Mouse (Mus musculus): ENCODE measurements at regions not wholly inside any gene's neighbourhood (a gene's known extent, or its start where the extent isn't known, plus 50 kb on each side); places are given as distances from the start of the nearest gene placed in this dataset.

DNA sequence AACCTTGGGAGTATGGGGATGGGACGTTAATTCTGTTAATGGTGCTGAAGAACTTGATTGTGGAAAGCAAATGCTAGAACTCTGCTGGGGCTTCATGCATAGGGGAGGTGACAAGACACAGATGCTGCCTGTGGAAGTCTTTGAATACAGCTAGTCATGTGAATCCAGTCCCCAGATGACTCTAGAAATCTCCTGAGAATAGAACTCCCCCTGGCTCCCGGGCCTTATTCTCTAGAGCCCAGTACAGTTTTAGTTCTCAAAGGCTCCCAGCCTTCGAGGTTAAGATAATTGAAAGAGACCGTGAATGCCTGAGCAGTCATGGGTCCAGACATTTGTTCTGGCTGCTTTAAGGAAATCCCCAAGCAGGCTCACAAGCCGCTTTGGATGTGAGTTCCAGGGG, 499.9 kb upstream of the Vstm2b start:
- no peak for DNase-seq (ENCODE audit: low spot score in 2 of 2)

DNA sequence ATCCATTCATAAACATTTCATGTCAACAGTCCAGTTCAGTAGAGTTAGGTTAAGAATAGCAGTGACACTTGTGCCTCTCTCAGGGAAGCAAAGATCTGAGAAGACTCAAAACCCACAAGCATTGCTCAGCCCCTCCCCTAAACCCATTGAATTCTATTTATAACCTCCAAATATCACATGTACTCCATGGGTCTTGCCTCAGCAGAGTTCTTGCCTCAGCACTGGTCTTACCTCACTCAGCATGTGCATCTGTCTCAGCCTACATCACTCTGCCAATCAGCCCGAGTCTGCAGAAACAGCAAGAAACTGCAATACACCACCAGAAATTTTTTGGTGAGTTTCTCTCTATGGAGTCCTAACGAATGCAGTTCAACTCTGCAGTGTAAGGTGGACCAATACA, 478.8 kb upstream of the Vstm2b start:
- DNase-seq (ENCODE audit: low spot score in 2 of 2): no peak

DNA sequence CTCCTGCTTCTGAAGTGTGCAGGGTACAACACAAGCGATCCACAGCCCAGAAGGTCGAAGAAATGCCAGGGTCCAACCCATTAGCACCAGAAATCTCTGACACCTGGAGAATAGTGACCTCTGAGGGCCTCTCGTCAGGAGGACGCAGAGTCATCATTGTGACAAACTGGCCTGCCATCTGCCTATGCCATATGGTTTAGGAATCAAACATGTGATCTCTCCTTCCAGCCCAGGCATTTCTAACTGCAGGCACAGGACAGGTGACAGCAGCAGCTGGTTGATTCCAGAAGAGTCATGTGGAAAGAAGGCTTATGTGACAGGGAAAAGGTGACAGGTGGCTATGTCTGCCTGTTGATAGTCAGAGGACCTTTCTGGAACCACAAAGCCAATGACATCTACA, 476.0 kb upstream of the Vstm2b start:
- no peak for DNase-seq (ENCODE audit: low spot score in 2 of 2)

- DNase-seq (ENCODE audit: low spot score in 2 of 2): no peak
Measured at GRCm38 (mm10) chr7:40429416-40429815, 468.7 kb upstream of the Vstm2b start.

DNA sequence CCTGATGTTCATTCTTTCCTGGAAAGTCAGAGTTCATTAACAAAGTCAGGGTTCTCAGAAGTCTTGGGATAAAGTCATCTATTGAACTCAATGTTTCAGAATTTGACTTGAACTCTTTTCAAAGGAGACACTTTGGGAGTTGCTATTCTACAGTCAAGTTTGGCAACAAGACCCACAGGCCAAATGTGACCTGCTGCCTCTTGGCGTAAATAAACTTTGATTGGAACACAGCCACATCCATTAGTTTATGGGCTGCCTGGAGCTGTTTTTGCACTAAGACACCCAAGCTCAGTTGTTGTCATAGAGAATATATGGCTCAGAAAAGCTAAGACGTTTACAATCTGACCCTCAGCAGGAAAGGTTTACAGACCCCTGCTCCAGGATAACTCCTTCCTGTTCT, 464.2 kb upstream of the Vstm2b start:
- peak in 1 of 2 experiments; percentile 17 for DNase-seq (ENCODE audit: low spot score in 2 of 2)

DNA sequence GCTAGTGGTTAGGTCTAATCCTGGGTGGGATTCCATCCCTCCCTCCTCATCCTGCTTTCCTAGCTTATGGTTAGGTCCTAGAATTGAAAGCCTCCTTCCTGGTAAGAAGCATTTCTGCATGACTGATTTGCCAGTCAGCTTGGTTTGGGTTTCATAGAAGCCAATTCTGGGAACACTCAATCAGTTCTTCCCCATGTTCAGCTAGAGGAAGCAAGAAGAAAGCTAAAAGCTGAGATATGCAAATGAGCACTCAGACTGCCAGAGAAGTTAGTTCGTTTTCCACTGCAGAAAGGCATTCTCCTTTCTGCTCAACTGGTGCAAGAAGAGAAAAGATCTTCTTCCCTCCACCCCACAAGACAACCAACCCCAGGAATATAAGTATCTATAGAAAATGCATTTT, 457.0 kb upstream of the Vstm2b start:
- no peak for DNase-seq (ENCODE audit: low spot score in 2 of 2)

- DNase-seq (ENCODE audit: low spot score in 2 of 2): no peak
Measured at GRCm38 (mm10) chr7:40441786-40442185, 456.3 kb upstream of the Vstm2b start.

DNA sequence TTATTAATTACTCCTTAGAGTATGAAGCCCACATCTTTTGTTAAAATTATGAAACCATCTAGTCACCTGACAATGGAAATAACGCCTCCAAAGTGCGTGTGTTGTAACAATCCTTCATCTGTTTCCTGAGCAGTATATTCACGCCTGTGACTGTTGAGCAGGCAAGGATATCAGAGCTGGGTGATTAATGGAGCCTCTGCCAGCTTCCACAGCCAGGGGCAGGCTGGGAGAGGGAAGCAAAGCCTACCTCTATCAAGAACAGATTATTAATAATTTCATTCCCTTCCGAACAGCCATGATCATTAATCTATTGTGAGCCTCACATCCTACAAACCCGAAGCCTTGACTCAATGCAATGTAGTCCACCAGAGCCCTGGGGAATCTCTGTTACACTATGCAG, 431.7 kb upstream of the Vstm2b start:
- no peak for DNase-seq (ENCODE audit: low spot score in 2 of 2)

GRCm38 (mm10) chr7:40487256-40487655, 410.9 kb upstream of the Vstm2b start:
- DNase-seq (ENCODE audit: low spot score in 2 of 2): no peak

GRCm38 (mm10) chr7:40522703-40523267, 375.3 kb upstream of the Vstm2b start:
- no peak for DNase-seq (ENCODE audit: low spot score in 2 of 2)

DNA sequence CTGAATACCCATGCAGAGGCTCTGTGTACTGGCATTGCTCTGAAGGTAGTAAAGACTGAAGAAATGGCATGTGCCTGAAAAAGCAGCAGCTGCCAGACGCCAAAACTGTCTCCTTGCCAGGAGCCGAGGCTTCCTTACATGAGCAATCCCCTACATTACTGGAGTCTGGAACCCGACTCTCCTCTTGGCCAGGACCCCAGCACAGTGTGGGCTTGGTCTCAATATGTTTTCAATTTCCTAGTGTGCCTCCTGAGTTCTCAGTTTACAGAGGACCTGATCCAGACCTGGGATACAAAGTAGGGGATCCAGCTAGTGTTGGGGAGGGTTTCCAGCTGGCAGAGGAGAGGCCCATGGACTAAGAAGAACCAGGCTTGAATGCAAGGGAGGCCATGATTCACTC, 361.5 kb upstream of the Vstm2b start:
- peak in 1 of 2 experiments; percentile 18 for DNase-seq (ENCODE audit: low spot score in 2 of 2)

DNA sequence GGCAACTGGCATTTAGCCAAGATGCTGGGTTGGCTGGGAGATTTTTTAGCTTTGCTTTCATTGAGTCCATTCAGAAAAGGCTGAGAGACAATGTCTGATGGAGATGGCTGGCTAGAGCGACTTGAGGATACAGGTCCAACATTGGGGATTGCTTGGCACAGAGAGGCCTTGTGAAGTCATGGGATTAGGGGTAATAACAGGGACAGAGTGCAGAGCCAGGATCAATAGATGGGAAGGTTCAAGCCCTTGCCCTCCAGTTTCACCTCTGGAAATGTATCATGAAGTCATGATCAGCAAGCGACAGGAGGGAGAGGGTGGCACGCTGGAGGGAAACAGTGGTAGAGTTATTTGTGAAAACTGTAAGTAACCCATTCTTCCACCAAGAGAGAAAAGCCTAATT, 360.5 kb upstream of the Vstm2b start:
- DNase-seq (ENCODE audit: low spot score in 2 of 2): no peak

GRCm38 (mm10) chr7:40539789-40540188, 358.3 kb upstream of the Vstm2b start:
- no peak for DNase-seq (ENCODE audit: low spot score in 2 of 2)

DNA sequence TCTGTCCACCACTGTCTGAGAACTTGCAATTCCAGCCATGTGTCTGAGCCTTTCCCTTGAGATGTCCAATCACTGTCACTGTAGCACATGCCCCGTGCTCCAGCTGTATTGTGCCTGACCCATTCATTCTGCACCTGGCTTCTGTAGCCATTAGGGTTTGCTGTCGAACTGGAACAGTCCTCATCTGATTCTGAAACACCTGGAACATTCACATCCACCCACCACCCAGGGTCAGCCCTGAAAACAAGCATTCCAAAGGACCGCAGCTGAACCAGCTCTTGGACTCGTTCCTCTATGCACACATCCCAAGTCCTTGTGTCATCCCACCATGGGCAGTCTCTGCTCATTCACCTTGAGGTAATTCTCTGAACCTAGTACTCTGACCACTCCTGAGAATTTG, 356.8 kb upstream of the Vstm2b start:
- DNase-seq (ENCODE audit: low spot score in 2 of 2): no peak

- no peak for DNase-seq (ENCODE audit: low spot score in 2 of 2)
Measured at GRCm38 (mm10) chr7:40563447-40564118, 334.5 kb upstream of the Vstm2b start.

DNA sequence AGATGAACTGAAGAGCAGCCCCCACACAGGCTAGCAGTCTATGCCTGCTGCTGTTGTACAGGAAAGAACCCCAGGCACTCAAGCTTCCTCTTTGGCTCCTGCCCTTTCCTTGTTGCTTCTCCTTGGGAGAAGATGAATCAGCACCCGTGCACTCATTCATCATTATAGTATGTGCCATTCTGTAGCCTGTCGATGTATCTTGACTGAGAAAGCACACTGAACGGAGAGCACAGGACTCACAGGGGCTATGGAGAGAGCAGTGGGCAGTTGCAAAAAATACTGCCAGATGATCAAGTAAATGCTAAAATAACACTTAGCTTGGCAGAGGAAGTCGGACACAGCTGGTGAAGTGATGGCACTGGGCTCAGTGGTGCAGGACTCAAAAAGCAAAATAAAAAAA, 322.2 kb upstream of the Vstm2b start:
- no peak for DNase-seq (ENCODE audit: low spot score in 2 of 2)

DNA sequence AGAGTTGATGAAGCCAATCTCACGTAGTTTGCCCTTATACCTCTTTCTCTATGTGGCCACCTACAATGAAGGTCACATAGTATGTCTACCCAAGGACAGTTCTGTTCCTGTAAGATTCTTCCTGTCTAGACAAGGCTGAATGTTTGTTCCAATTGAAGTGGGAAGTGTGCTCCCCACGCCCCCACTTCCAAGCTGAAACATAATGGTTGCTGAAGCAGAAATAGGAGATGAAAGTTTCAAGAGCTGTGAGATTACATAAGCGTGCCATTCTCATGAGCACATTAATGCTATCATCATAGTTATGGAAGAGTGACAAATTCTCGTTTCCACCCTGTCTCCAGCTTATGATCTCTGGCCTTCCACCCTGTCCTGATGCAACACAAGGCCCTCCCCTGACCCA, 320.8 kb upstream of the Vstm2b start:
- DNase-seq (ENCODE audit: low spot score in 2 of 2): no peak

DNA sequence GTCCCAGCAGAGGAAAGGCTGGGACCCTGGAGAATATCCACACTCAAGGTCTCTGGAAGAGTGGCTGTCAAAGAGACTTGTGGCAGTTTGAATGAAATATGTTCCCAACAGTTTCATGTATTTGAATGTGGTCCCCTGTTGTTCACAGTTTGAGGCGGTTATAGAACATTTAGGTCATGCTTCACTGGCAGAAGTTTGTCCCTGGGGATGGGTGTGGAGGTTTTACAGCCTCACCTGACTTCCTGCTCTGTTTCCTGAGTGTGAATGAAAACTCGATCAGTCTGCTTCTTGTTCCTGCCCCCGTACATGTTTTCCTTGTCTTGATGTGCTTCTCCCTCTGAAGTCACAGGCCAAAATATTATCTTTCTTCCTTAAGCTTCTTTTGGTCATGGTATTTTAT, 277.4 kb upstream of the Vstm2b start:
- DNase-seq (ENCODE audit: low spot score in 2 of 2): no peak

DNA sequence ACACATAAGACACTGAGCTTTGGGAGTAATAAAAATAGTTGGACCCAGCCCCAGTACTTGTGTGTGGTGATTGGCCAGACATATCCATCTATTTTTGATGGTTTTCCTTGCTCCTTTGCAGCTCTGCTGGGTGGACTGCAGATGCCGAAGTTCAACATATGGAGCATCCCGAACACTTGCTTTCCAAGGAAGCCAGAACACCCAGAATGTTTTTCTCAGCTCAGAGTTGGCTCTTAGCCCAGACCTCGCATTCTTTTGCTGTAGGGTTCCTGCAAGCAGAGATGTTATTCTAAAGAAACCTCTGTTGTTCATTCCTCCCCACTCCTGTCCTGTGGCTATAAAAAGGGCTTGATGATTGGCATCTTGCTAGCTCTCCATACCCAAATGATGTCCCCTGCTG, 275.3 kb upstream of the Vstm2b start:
- peak in 1 of 2 experiments; percentile 21 for DNase-seq (ENCODE audit: low spot score in 2 of 2)

GRCm38 (mm10) chr7:40623286-40623685, 274.8 kb upstream of the Vstm2b start:
- DNase-seq (ENCODE audit: low spot score in 2 of 2): no peak

DNA sequence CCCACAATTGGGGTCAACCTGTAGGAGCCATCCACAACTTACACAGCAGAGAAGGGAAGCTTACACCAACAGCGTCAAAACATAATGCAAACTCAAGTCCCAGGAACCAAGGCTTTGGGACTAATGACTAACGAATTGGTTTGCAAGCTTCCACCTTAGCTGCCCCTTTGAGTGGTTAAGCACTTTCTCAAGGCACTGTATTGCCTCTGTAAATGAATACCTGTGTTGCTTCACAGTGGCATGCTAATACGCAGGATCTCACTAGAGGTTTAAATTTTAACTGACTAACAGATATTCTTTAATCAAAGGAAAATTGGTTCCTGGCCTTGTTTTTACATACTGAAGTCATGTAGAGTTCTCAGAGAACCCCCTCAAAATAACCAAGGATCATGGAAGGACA, 261.8 kb upstream of the Vstm2b start:
- no peak for DNase-seq (ENCODE audit: low spot score in 2 of 2)

DNA sequence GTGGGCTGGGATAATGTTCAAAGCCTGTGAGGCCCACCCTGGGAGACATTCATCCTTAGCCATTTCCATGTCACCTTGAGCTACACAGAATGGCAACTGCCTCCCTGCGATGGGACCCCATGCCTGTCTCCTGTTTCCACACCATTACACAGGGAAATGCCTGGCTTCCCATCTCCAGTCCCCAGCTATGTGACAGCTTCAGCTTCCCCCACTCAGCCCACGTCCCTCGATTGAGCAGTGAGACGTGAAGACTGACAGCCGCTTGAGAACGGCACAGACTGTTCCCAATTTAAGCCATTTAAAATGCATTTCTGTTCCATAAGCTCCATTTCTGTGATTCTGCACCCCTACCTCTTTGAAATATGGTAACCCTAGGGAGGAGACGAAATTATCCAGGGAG, 243.1 kb upstream of the Vstm2b start:
- DNase-seq (ENCODE audit: low spot score in 2 of 2): no peak

- DNase-seq (ENCODE audit: low spot score in 2 of 2): no peak
Measured at GRCm38 (mm10) chr7:40655391-40655790, 242.7 kb upstream of the Vstm2b start.
